Mouse (Mus musculus): ENCODE results near the gene Atp6v0e2.

GRCm38 (mm10) chr6:48533475-48533874, 3.9 kb upstream of the Atp6v0e2 start:
- TF ChIP-seq CTCF (IDR thresholded peaks at IDR 0.05; ENCODE audit: insufficient read depth, low read length), result no peak
- TF ChIP-seq POLR2A (IDR thresholded peaks at IDR 0.05; ENCODE audit: borderline replicate concordance, extremely low read depth, low read depth, low read length), result no peak
